Mouse (Mus musculus) lung, adult 10 weeks (tissue): Measurements from ENCODE around the gene Olfr624. TPM values are rescaled to one million over a fixed set of nuclear protein-coding genes. Genes with fewer than 3 reads are reported as not detected.

Source experiments
- polyA plus RNA-seq: library from polyadenylated mRNA; stranded (reverse); fragments of 350-450 nt; fragmentation: Illumina TruSeq; extraction: RNeasy Lipid Tissue Mini Kit (QIAGEN cat#74804); gene quantifications from one replicate; pipeline ENCODE4 v1.2.3, GENCODE M21; 2014; ENCODE audit warnings: low read depth, low replicate concordance; ENCODE audit not compliant: insufficient read depth

The Olfr624 gene
- 0.04 TPM for polyA plus RNA-seq

GRCm38 (mm10) chr7:103671091-103671490 is at the start of gene Olfr624:
Gene Olfr624, minus strand, starts transcription at chr7:103671191.

GRCm38 (mm10) chr7:103714371-103714770 is 43.4 kb upstream of the Olfr624 start, which contains the start of gene Olfr243:
Gene Olfr243, plus strand, starts transcription at chr7:103714671.

GRCm38 (mm10) chr7:103682420-103682819 is 11.4 kb upstream of the Olfr624 start, which contains the start of gene Olfr625-ps1:
Gene Olfr625-ps1, plus strand, starts transcription at chr7:103682720.

GRCm38 (mm10) chr7:103663598-103663997 is 7.4 kb downstream of the Olfr624 start, which contains the start of gene Olfr623:
Gene Olfr623, minus strand, starts transcription at chr7:103663698.

GRCm38 (mm10) chr7:103642602-103643001 is 28.4 kb downstream of the Olfr624 start, which contains the start of gene Olfr622:
Gene Olfr622, minus strand, starts transcription at chr7:103642702.

Other genes with a start within 250 kb of the Olfr624 start
- gene Olfr605, start 225.8 kb downstream of the Olfr624 start, polyA plus RNA-seq: not detected
- not detected for gene Olfr606, start 222.1 kb downstream of the Olfr624 start, polyA plus RNA-seq
- not detected for gene Olfr607, start 207.0 kb downstream of the Olfr624 start, polyA plus RNA-seq
- gene Olfr608, start 201.3 kb downstream of the Olfr624 start, polyA plus RNA-seq: not detected
- gene Olfr609, start 173.1 kb downstream of the Olfr624 start, polyA plus RNA-seq: not detected
- not detected for gene Olfr610, start 159.1 kb downstream of the Olfr624 start, polyA plus RNA-seq
- not detected for gene Olfr611, start 150.3 kb downstream of the Olfr624 start, polyA plus RNA-seq
- gene Olfr612, start 128.5 kb downstream of the Olfr624 start, polyA plus RNA-seq: not detected
- not detected for gene Olfr613, start 123.1 kb downstream of the Olfr624 start, polyA plus RNA-seq
- gene Olfr615, start 115.1 kb downstream of the Olfr624 start, polyA plus RNA-seq: not detected
- gene Olfr616, start 102.0 kb downstream of the Olfr624 start, polyA plus RNA-seq: not detected
- gene Olfr617, start 98.1 kb downstream of the Olfr624 start, polyA plus RNA-seq: not detected
- gene Olfr618, start 81.1 kb downstream of the Olfr624 start, polyA plus RNA-seq: not detected
- gene Olfr619, start 70.6 kb downstream of the Olfr624 start, polyA plus RNA-seq: not detected
- gene Olfr620, start 58.7 kb downstream of the Olfr624 start, polyA plus RNA-seq: not detected
- gene Olfr622, start 28.5 kb downstream of the Olfr624 start, polyA plus RNA-seq: not detected
- gene Olfr623, start 7.5 kb downstream of the Olfr624 start, polyA plus RNA-seq: not detected
- not detected for gene Olfr625-ps1, start 11.5 kb upstream of the Olfr624 start, polyA plus RNA-seq
- gene Olfr243, start 43.5 kb upstream of the Olfr624 start, polyA plus RNA-seq: not detected
- gene Olfr628, start 59.2 kb upstream of the Olfr624 start, polyA plus RNA-seq: not detected
- gene Olfr629, start 73.8 kb upstream of the Olfr624 start, polyA plus RNA-seq: not detected
- gene Olfr630, start 86.1 kb upstream of the Olfr624 start, polyA plus RNA-seq: not detected
- not detected for gene Olfr69, start 100.4 kb upstream of the Olfr624 start, polyA plus RNA-seq
- not detected for gene Olfr68, start 108.5 kb upstream of the Olfr624 start, polyA plus RNA-seq
- gene Olfr67, start 120.6 kb upstream of the Olfr624 start, polyA plus RNA-seq: not detected
- 3,244 TPM for gene Hbb-bt, start 142.8 kb upstream of the Olfr624 start, polyA plus RNA-seq
- gene Hbb-bs, start 156.9 kb upstream of the Olfr624 start, polyA plus RNA-seq: 22,942 TPM
- not detected for gene Hbb-bh2, start 169.3 kb upstream of the Olfr624 start, polyA plus RNA-seq
- gene Hbb-bh1, start 172.0 kb upstream of the Olfr624 start, polyA plus RNA-seq: not detected
- gene Hbb-y, start 182.0 kb upstream of the Olfr624 start, polyA plus RNA-seq: not detected
- gene Olfr66, start 215.1 kb upstream of the Olfr624 start, polyA plus RNA-seq: not detected
- not detected for gene Olfr64, start 223.3 kb upstream of the Olfr624 start, polyA plus RNA-seq
- gene Olfr65, start 232.3 kb upstream of the Olfr624 start, polyA plus RNA-seq: not detected